Mouse (Mus musculus) heart, postnatal 0 days (tissue): ENCODE measurements at regions not wholly inside any gene's neighbourhood (a gene's known extent, or its start where the extent isn't known, plus 50 kb on each side); places are given as distances from the start of the nearest gene placed in this dataset.

Source experiments
- CTCF ChIP-seq: IDR thresholded peaks from 2 replicates; pipeline ENCODE4 v1.5.1; 2016; ENCODE audit warnings: antibody characterized with exemption, control low read depth, low read depth
- EP300 ChIP-seq: IDR thresholded peaks from 2 replicates; pipeline ENCODE4 v1.6.1; 2016; ENCODE audit warnings: antibody characterized with exemption, low read depth

- TF ChIP-seq CTCF (no peak), EP300 (no peak)
Observed at GRCm38 (mm10) chr15:63270381-63270780, 574.6 kb downstream of the Gsdmc2 start.
